Mouse (Mus musculus): Measurements from ENCODE around the gene Efcab8. TPM values are rescaled to one million over a fixed set of nuclear protein-coding genes. Genes with fewer than 3 reads are reported as not detected.

Gene Efcab8
- polyA plus RNA-seq, 1 experiment from 2014 or later = 0.18 TPM

DNA sequence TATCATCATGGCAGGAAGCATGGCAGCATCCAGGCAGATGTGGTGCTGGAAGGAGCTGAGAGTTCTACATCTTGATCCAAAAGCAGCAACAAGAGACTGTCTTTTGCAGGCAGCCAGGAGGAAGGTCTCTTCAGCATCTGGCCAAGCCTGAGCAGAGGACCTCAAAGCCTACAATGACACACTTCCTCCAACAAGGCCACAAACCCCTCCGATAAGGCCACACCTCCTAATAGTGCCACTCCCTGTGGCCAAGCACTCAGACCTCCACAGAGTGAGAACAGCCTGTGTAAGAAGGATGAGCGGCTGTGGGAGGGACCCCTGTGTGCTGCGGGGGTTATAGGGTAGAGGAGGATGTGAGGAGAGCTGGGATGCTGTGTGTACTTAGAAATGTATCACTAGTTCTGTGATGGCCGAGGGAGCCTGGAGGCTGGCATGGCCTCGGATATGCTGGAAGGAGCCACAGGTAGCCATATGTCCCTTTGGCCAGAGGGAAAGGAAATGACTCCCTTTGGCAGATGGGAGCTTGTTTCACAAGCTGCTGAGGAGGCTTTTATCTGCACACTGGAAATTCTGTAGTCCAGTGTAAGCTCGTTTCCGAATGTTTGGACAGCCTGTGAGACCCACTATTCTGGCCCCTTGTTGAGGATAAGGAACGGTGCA is 47.6 kb downstream of the Efcab8 start:
- Histone ChIP-seq H3K36me3 (no peaks in the 10 kb centered on the region), H3K4me1 (no peaks in the 10 kb centered on the region), H3K4me2 (no peak overlapping the region), H3K27ac (no peak overlapping the region), H3K9ac (no peak overlapping the region), H3K27me3 (replicated peaks) (no peaks in the 10 kb centered on the region), H3K9me3 (no peaks in the 10 kb centered on the region), H3K4me3 (replicated peaks) (no peak overlapping the region)
- 74% methylated on average over 8 of the region's 8 CpGs for WGBS
- ATAC-seq (ENCODE audit: insufficient read depth, low FRiP score, low read depth) = no peak

DNA sequence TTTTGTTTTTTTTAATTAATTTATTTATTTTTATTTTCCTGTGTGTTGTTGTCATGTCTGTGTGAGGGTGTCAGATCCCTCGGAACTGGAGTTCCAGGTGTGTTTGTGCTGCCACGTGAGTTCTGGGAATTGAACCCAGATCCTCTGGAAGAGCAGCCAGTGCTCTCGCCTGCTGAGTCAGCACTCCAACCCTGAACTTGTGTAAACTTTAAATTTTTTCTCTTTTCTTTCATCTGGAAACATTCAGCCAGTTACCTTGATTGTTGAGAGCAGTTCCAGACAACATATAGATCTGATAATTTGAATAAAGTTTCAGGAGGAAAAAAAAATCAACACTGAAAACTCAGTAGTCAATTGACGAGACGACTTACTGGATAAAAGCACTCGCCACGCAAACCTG is 49.0 kb downstream of the Efcab8 start:
- no peak overlapping the region for H3K4me2 ChIP-seq
- no peaks in the 10 kb centered on the region for H3K9me3 ChIP-seq
- H3K4me3 ChIP-seq (replicated peaks) = no peak overlapping the region
- H3K27ac ChIP-seq = no peak overlapping the region
- no peaks in the 10 kb centered on the region for H3K27me3 ChIP-seq (replicated peaks)
- WGBS = 77% methylated on average over 7 of the region's 7 CpGs
- no peak overlapping the region for H3K9ac ChIP-seq
- no peak for ATAC-seq (ENCODE audit: insufficient read depth, low FRiP score, low read depth)
- no peaks in the 10 kb centered on the region for H3K4me1 ChIP-seq
- no peaks in the 10 kb centered on the region for H3K36me3 ChIP-seq

DNA sequence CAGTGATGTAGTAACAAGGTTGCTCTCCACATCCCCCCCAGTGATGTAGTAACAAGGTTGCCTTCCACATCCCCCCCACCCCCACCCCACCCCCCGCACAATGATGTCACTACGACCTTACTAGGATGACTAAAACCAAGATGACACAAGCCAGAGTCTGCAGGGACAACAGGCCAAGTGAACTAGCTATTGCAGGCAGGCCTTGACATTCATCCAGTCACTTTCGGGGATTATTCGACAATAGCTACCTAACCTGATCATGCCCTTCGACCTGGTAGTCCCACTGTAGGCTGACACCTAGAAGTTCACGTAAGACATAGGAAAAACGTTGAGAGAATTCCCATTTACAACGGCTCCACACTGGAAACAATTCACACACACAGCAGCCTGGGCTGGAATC is 53.6 kb downstream of the Efcab8 start:
- Histone ChIP-seq H3K4me1 (no peaks in the 10 kb centered on the region), H3K9me3 (no peaks in the 10 kb centered on the region), H3K4me3 (replicated peaks) (no peak overlapping the region), H3K27me3 (replicated peaks) (no peaks in the 10 kb centered on the region), H3K4me2 (no peak overlapping the region), H3K27ac (no peak overlapping the region), H3K9ac (no peak overlapping the region), H3K36me3 (no peaks in the 10 kb centered on the region)
- WGBS = 80% methylated on average over 8 of the region's 8 CpGs
- ATAC-seq (ENCODE audit: insufficient read depth, low FRiP score, low read depth) = no peak

DNA sequence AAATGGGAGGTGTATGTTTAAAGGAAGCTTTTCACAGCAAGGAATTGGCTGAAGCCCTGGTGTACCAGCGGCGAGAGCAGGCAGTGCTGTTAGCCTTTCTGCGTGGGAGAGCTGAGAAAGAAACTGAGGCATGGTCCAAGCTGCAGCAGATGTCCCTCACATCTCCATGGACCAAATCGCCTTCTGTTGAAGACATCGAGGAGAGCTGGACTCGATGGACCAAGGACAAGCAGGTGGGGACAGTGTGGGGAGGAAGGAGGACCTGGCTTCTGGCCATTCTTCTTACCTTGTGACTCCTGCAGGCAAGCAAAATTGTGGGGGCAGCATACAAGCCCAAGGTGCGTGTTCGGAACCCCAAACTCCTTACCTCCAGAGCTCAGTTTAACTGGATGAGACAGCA is 63.1 kb downstream of the Efcab8 start:
- WGBS = 79% methylated on average over 8 of the region's 8 CpGs
- Histone ChIP-seq H3K4me2 (no peak overlapping the region), H3K36me3 (no peaks in the 10 kb centered on the region), H3K4me3 (replicated peaks) (no peak overlapping the region), H3K4me1 (no peaks in the 10 kb centered on the region), H3K27me3 (replicated peaks) (no peaks in the 10 kb centered on the region), H3K9me3 (no peaks in the 10 kb centered on the region), H3K9ac (no peak overlapping the region), H3K27ac (no peak overlapping the region)
- no peak for ATAC-seq (ENCODE audit: insufficient read depth, low FRiP score, low read depth)

DNA sequence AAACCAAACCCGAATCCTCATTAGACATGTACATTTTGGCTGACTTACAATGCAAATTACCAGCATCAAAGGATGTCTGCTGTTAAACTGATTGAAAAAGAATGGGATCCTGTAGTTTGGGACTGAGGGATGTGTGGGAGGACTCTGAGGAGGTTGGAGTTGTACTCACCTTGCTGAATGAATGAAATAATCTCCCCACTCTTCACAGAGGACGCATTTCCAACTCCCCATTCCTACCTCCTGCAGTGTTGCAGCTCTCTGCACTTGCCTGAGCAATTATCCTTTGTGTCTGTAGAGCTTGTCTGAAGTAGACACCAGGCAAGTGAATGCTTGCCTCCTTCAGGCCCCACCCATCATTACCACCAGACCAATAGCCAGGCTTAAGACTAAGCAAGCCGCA is 68.7 kb downstream of the Efcab8 start:
- H3K9me3 ChIP-seq = no peaks in the 10 kb centered on the region
- 71% methylated on average over 3 of the region's 3 CpGs for WGBS

DNA sequence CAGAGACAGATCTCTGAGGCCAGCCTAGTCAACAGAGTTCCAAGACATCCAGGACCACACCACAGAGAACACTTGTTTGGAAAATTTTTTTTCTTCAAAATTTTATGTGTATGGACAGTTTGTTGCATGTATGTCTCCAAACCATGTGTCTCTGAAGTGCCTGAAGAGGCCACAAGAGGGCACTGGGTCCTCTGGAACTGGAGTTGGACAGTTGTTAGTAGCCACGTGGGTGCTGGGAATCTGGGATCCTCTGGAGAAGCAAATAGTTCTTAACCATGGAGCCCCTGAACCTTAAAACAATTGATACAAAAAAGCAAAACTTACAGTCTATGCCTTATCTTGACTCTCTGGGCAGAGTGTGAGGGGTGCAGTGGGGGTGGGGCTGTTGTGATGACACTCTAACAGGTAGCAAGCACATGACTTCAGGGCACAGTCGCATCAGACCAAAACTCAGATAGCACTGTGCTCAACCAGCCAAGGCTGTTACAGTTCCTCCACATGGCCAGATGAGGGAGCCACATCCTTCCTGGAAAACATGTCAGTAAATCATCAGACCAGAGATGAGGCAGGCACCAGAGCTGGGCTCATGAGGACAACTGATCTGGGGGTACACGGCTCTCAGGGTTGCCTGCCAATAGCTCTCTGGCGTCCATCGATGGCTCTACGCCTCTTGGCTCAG is 70.8 kb downstream of the Efcab8 start:
- Histone ChIP-seq H3K9me3 (no peaks in the 10 kb centered on the region), H3K4me3 (replicated peaks) (no peak overlapping the region), H3K36me3 (no peaks in the 10 kb centered on the region), H3K9ac (no peak overlapping the region), H3K27me3 (replicated peaks) (no peaks in the 10 kb centered on the region), H3K27ac (no peak overlapping the region), H3K4me1 (no peaks in the 10 kb centered on the region), H3K4me2 (no peak overlapping the region)
- ATAC-seq (ENCODE audit: insufficient read depth, low FRiP score, low read depth) = no peak
- 87% methylated on average over 6 of the region's 6 CpGs for WGBS

More for the DNA sequence above, 68.7 kb downstream of the Efcab8 start:
- no peaks in the 10 kb centered on the region for H3K36me3 ChIP-seq
- H3K27me3 ChIP-seq (replicated peaks) = no peaks in the 10 kb centered on the region
- no peak overlapping the region for H3K4me3 ChIP-seq (replicated peaks)
- H3K4me2 ChIP-seq = no peak overlapping the region
- no peak overlapping the region for H3K27ac ChIP-seq
- H3K9ac ChIP-seq = no peak overlapping the region
- no peaks in the 10 kb centered on the region for H3K4me1 ChIP-seq
- no peak for ATAC-seq (ENCODE audit: insufficient read depth, low FRiP score, low read depth)

DNA sequence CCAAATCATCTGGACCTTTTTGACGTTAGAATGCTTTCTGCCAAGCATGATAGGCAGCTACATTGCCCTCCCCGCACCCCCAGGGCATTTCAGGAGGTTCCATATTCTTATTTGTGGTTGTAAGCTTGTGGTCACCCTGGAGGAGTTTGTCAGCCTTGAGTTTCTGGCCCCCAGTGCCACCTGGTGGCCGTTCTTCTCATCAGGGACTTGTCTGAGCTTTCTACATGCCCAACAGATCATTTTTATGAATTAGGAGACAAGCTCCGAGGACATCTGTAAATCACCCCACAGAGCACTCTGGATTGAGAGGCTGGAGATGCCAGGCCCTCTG is 71.3 kb downstream of the Efcab8 start:
- H3K4me3 ChIP-seq (replicated peaks) = no peak overlapping the region
- no peaks in the 10 kb centered on the region for H3K4me1 ChIP-seq
- no peaks in the 10 kb centered on the region for H3K9me3 ChIP-seq
- 44% methylated on average over 4 of the region's 4 CpGs for WGBS
- ATAC-seq (ENCODE audit: insufficient read depth, low FRiP score, low read depth) = no peak
- H3K27ac ChIP-seq = no peak overlapping the region
- no peaks in the 10 kb centered on the region for H3K36me3 ChIP-seq
- H3K9ac ChIP-seq = no peak overlapping the region
- no peak overlapping the region for H3K4me2 ChIP-seq
- H3K27me3 ChIP-seq (replicated peaks) = no peaks in the 10 kb centered on the region

DNA sequence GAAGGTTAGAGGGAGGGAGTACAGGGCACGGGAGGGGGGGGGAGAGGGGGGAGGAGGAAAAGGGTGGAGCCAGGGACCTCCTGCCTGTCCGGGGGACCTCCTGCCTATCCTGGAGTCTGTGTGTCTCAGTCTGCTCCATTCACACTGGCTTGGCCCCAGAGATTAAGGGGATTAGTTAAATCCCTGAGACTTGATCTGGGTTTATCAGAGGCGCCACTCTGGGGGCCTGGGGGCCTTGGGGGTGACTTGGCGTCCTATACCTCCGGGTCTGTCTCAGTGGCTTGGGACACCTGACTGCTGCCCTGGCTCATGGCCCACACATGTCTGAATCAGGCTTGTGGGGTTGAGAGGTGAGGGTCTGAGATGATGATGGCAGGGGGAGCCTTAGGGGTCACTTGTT is 73.8 kb downstream of the Efcab8 start:
- Histone ChIP-seq H3K9me3 (no peaks in the 10 kb centered on the region), H3K4me1 (no peaks in the 10 kb centered on the region), H3K4me3 (replicated peaks) (no peak overlapping the region), H3K4me2 (no peak overlapping the region), H3K27ac (no peak overlapping the region), H3K36me3 (no peaks in the 10 kb centered on the region), H3K9ac (no peak overlapping the region), H3K27me3 (replicated peaks) (no peaks in the 10 kb centered on the region)
- 14% methylated on average over 5 of the region's 5 CpGs for WGBS
- ATAC-seq (ENCODE audit: insufficient read depth, low FRiP score, low read depth) = no peak

DNA sequence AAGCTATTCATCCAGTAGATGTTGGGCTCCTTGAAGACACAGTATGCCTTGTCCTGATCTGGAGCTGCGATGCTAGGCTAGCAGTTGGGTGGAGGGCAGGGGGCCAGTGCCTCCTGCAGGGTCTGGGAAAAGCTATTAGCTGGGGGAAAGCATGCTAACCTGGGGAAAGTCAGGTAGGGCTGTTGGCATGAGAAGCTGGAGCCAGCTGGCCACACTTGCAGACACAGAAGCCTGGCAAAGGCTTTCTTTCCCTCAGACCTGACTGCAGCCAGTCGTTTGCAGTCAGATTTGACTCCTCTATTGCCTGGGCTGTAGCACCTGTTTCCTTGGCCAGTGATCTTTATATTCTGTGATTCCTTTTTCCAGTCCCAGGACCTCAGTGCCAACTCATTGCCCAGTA is 79.8 kb downstream of the Efcab8 start:
- 70% methylated on average over 2 of the region's 2 CpGs for WGBS
- ATAC-seq (ENCODE audit: insufficient read depth, low FRiP score, low read depth) = no peak
- no peak overlapping the region for H3K4me3 ChIP-seq (replicated peaks)
- H3K4me1 ChIP-seq = no peaks in the 10 kb centered on the region
- H3K27ac ChIP-seq = no peak overlapping the region
- no peak overlapping the region for H3K9ac ChIP-seq
- no peak overlapping the region for H3K4me2 ChIP-seq
- H3K27me3 ChIP-seq (replicated peaks) = no peaks in the 10 kb centered on the region; the same call in 1 of the 2 replicates
- H3K9me3 ChIP-seq = no peaks in the 10 kb centered on the region
- H3K36me3 ChIP-seq = no peaks in the 10 kb centered on the region

DNA sequence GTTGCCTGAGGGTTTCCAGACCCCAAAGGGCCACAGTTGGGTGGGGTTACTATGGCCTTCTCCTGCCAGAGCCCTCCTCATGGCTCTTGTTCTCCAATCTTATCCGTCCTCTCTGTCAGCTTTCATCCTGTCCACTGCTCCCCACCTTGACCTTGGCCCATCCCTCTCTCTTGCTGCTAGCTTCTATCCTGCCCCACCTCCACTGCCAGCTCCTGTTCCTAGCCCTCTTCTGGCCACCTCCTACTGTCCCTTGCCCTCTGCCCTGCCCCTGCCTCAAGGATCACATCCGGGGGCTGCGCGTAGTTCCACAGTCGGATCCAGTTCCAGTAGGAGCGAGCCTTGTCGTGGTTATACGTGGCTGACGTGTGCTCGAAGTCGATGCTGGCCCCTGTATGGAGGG is 80.6 kb downstream of the Efcab8 start:
- ATAC-seq (ENCODE audit: insufficient read depth, low FRiP score, low read depth) = no peak
- no peaks in the 10 kb centered on the region; the same call in 1 of the 2 replicates for H3K27me3 ChIP-seq (replicated peaks)
- no peak overlapping the region for H3K9ac ChIP-seq
- 85% methylated on average over 11 of the region's 11 CpGs for WGBS
- no peaks in the 10 kb centered on the region for H3K36me3 ChIP-seq
- no peak overlapping the region for H3K27ac ChIP-seq
- H3K4me3 ChIP-seq (replicated peaks) = no peak overlapping the region
- no peak overlapping the region for H3K4me2 ChIP-seq
- H3K9me3 ChIP-seq = no peaks in the 10 kb centered on the region
- no peaks in the 10 kb centered on the region for H3K4me1 ChIP-seq

DNA sequence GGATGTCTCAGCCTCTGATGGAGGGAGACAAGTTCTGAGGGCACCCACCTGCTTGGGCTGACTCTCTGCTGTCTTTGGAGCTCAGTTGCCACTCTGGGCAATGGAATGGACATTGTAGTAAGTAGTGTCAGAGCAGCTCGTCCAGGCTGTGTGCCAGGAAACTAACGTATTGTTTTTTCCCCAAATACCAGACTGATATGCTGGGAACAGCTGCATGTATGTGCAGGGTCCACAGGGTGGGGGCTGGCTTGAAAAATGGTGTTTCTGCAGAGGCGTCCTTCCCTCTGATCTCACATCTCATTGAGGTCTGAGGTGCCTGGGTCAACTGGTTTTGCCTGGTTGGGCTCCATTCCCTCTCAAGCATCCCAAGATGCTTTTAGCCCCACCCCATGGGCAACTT is 81.0 kb downstream of the Efcab8 start:
- H3K27me3 ChIP-seq (replicated peaks) = no peaks in the 10 kb centered on the region; the same call in 1 of the 2 replicates
- no peak overlapping the region for H3K9ac ChIP-seq
- H3K9me3 ChIP-seq = no peaks in the 10 kb centered on the region
- H3K4me2 ChIP-seq = no peak overlapping the region
- no peaks in the 10 kb centered on the region for H3K36me3 ChIP-seq
- 49% methylated on average over 3 of the region's 3 CpGs for WGBS
- no peaks in the 10 kb centered on the region for H3K4me1 ChIP-seq
- no peak overlapping the region for H3K27ac ChIP-seq
- no peak for ATAC-seq (ENCODE audit: insufficient read depth, low FRiP score, low read depth)
- no peak overlapping the region for H3K4me3 ChIP-seq (replicated peaks)

DNA sequence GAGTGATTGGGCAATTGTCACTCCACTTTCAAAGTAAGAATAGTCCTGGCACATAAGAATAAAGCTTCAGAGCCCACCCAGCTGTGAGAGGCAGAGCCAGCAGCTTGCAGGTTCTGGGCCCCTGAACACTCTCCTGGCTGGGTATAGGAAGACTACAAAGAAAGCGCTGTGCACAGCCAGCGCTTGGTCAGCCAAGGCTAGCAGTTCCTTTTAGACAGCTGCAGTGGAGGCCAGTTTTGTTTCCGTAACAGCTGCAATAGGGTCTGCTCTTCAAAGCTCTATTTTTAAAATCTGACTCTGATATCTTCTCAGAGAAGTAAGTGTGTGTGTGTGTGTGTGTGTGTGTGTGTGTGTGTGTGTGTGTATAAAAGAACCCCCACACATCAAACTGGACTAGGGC is 82.2 kb downstream of the Efcab8 start:
- H3K4me2 ChIP-seq = no peak overlapping the region
- H3K36me3 ChIP-seq = no peaks in the 10 kb centered on the region
- no peak for ATAC-seq (ENCODE audit: insufficient read depth, low FRiP score, low read depth)
- no peak overlapping the region for H3K27ac ChIP-seq
- H3K9ac ChIP-seq = no peak overlapping the region
- H3K4me1 ChIP-seq = no peaks in the 10 kb centered on the region
- H3K27me3 ChIP-seq (replicated peaks) = no peaks in the 10 kb centered on the region; the same call in 1 of the 2 replicates
- H3K4me3 ChIP-seq (replicated peaks) = no peak overlapping the region
- 79% methylated on average over 3 of the region's 3 CpGs for WGBS
- no peaks in the 10 kb centered on the region for H3K9me3 ChIP-seq

DNA sequence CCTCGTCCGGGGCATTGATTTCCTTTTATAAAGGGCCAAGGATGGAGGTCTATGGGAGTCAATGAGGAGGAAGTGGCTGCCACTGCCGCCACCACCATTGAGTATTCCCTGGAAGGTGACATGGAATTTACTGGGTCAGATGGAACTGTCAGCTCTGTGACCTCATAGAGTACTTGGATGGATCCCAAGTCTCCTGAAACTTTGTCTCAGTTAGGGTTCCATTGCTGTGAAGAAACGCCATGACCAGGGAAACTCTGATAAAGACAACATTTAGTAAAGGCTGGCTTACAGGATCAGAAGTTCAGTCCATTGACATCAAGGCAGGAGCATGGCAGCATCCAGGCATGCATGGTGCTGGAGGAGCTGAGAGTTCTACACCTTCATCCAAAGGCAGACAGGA is 91.3 kb downstream of the Efcab8 start, which contains the start of gene Sun5:
Sun5 (minus strand) TSS at position 101 of the 400 bp plus-strand sequence.
- H3K4me2 ChIP-seq = no peak within 1 kb of the TSS
- H3K27ac ChIP-seq = no peak within 1 kb of the TSS
- no peaks in the 10 kb centered on the region for H3K36me3 ChIP-seq
- no peak within 1 kb of the TSS for H3K4me3 ChIP-seq (replicated peaks)
- no peak for ATAC-seq (ENCODE audit: insufficient read depth, low FRiP score, low read depth)
- no peaks in the 10 kb centered on the region for H3K9me3 ChIP-seq
- no peaks in the 10 kb centered on the region for H3K4me1 ChIP-seq
- WGBS = 77% methylated on average over 4 of the region's 4 CpGs
- H3K9ac ChIP-seq = no peak within 1 kb of the TSS
- no peaks in the 10 kb centered on the region for H3K27me3 ChIP-seq (replicated peaks)
